Mouse (Mus musculus) thymus, adult 2 months (tissue): ENCODE data around the gene Lingo4.

Experiments used
- CTCF ChIP-seq: fragments of 200-500 bp; IDR thresholded peaks from 2 replicates; pipeline ENCODE4 v1.5.1; 2012; ENCODE audit warnings: mild to moderate bottlenecking, control low read depth, low read length, moderate library complexity, borderline replicate concordance; ENCODE audit not compliant: control insufficient read depth, poor library complexity, insufficient read depth; ENCODE audit errors: extremely low read depth
- POLR2A ChIP-seq: fragments of 200-500 bp; IDR thresholded peaks from 2 replicates; pipeline ENCODE4 v1.6.1; 2012; ENCODE audit warnings: mild to moderate bottlenecking, low read length, control low read depth, moderate library complexity; ENCODE audit not compliant: control insufficient read depth, poor library complexity, insufficient read depth; ENCODE audit errors: extremely low read depth

DNA sequence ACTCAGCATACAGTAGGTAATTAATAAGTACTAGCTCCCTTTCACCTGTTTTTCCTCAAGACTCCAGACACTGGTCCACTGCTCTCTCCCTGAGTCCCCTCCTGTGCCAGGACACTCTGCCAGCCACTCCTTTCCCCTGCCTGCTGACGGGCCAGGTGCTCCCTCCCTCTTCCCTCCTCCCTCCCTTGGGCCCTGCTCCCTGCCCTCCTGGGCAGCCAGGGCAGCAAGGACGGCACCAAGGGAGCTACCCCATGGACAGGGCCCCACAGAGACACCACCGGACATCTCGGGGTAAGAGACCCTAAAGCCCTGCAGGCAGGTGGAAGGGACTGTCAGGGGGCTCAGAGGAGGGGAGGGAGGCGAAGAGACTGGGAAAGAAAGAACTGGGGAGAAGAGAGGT is 25.7 kb upstream of the Lingo4 start, which contains the start of gene Rorc:
- no peak for TF ChIP-seq POLR2A
- TF ChIP-seq CTCF: no peak
